Mouse (Mus musculus): ENCODE measurements around the gene Gng4. TPM values are rescaled to one million over a fixed set of nuclear protein-coding genes. Genes with fewer than 3 reads are reported as not detected.

The Gng4 gene
- polyA plus RNA-seq, 1 experiment from 2014 or later, result 0.02 TPM

DNA sequence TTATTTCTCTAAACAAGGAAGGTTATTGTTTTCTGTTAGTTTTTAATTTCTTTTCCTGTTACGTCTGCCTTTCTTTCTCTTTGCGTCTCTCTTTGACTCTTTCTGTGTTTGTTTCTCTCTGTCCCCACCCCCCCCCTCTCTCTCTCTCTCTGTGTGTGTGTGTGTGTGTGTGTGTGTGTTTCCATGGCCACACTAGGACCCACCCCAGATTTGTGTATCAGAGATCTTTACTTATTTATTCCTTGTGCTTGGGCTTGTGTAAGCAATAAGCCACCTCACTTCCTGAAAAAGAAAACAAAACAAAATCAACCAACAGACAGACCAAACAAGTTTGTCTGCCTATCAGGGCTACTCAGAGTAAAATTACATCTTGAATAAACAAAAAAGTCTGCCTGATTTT lies 82.5 kb downstream of the Gng4 start:
- H3K27me3 ChIP-seq, result no peaks in the 10 kb centered on the region

DNA sequence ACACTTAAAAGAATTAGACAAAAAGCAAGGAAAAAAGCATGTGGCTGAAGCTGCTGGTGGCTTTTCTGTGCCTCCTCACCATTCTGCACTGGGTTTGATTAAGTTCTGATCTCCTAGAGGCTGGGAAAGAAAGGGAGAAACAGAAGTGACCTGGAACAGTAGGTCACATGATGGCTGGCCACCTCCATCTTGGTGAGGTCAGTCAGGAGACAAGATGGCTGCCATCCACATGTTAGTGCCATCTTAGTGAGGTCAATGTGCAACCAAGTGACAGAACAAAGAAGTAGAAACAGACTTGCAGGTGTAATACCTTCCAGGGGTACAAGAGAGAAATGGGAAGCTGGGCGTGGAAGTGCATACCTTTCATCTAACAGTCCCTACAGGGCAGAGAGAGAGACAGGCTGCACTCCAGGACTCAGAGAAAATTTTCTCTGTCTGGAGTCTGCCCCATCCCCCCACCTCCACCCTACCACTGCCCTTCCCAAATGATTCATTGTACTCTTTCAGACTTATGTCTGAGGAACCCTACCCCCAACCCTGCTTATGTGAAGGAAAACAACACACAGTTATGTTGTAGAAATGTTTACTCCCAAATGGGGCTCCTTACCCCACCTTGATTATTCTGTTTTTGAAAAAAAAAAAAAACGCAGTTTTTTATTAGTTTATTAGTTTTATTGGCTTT lies 83.4 kb downstream of the Gng4 start:
- Histone ChIP-seq H3K27me3 (no peaks in the 10 kb centered on the region), H3K36me3 (replicated peaks) (no peaks in the 10 kb centered on the region), H3K9me3 (replicated peaks) (no peaks in the 10 kb centered on the region), H3K4me1 (replicated peaks) (no peaks in the 10 kb centered on the region), H3K9ac (no peak overlapping the region), H3K27ac (replicated peaks) (no peak overlapping the region), H3K4me3 (replicated peaks) (no peak overlapping the region), H3K4me2 (no peak overlapping the region)
- 69% methylated on average over 2 of the region's 2 CpGs for WGBS (ENCODE audit: insufficient replicate concordance)
- no peak for ATAC-seq (ENCODE audit: insufficient read depth)

More for the DNA sequence above, 82.5 kb downstream of the Gng4 start:
- Histone ChIP-seq H3K36me3 (replicated peaks) (no peaks in the 10 kb centered on the region), H3K9ac (no peak overlapping the region), H3K4me3 (replicated peaks) (no peak overlapping the region), H3K27ac (replicated peaks) (no peak overlapping the region), H3K4me2 (no peak overlapping the region), H3K9me3 (replicated peaks) (no peaks in the 10 kb centered on the region), H3K4me1 (replicated peaks) (no peaks in the 10 kb centered on the region)
- WGBS (ENCODE audit: insufficient replicate concordance), result 53% methylated on average over 2 of the region's 2 CpGs
- ATAC-seq (ENCODE audit: insufficient read depth), result no peak

DNA sequence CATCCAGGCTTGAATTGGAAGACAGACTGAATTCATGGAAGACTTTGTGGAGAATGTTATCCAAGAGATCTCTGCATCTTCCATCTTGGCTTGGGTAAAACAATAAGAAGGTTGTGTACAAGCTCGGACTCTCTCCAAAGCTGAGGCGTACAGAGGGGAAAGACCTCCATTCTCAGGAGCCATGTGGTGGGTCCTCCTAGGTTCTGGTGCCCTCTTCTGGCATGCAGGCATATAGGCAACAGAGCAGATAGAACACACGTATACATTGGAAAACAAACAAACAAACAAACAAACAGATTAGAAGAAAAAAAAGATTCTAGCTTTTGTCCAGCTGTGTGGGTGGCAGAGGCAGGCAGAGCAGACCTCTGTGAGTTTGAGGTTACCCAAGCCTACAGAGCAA lies 84.1 kb downstream of the Gng4 start:
- 32% methylated on average over 3 of the region's 3 CpGs for WGBS (ENCODE audit: insufficient replicate concordance)
- H3K4me3 ChIP-seq (replicated peaks), result no peak overlapping the region
- H3K27ac ChIP-seq (replicated peaks), result no peak overlapping the region
- H3K4me1 ChIP-seq (replicated peaks), result no peaks in the 10 kb centered on the region
- no peak for ATAC-seq (ENCODE audit: insufficient read depth)
- H3K9ac ChIP-seq, result no peak overlapping the region
- no peaks in the 10 kb centered on the region for H3K27me3 ChIP-seq
- H3K9me3 ChIP-seq (replicated peaks), result no peaks in the 10 kb centered on the region
- no peak overlapping the region for H3K4me2 ChIP-seq
- H3K36me3 ChIP-seq (replicated peaks), result no peaks in the 10 kb centered on the region

Other genes starting within 250 kb of the Gng4 start
- 3.6 and 4.8 TPM in 2 replicates for gene Lyst, start 193.7 kb upstream of the Gng4 start, polyA plus RNA-seq (2015; fragmentation: Nextera tagmentation; extraction: Ambion mirVana)
- gene B3galnt2, start 170.4 kb downstream of the Gng4 start, polyA plus RNA-seq (2015; fragmentation: Nextera tagmentation; extraction: Ambion mirVana), result 25.2 and 28.0 TPM in 2 replicates